Mouse (Mus musculus): ENCODE measurements around the gene Tmod2.

- no peak for TF ChIP-seq CTCF (IDR thresholded peaks at IDR 0.05; ENCODE audit: control insufficient read depth, insufficient read depth, insufficient read length)
- no peak for TF ChIP-seq USF1 (IDR thresholded peaks at IDR 0.05; ENCODE audit: low read depth)
- no peak for TF ChIP-seq MYOG (IDR thresholded peaks at IDR 0.05; ENCODE audit: control insufficient read depth, extremely low read depth, insufficient read length)
- TF ChIP-seq MAX (IDR thresholded peaks at IDR 0.05), result no peak
Measured at GRCm38 (mm10) chr9:75609965-75610364, 1.2 kb downstream of the Tmod2 start.

Data from C2C12 (cell line).